Mouse (Mus musculus): Measurements from ENCODE around the gene Mitf.

- TF ChIP-seq EP300 (IDR thresholded peaks at IDR 0.05; ENCODE audit: low read depth), result no peak
- TF ChIP-seq CTCF (IDR thresholded peaks at IDR 0.05; ENCODE audit: low read depth), result no peak
These were observed 122.2 kb downstream of the Mitf start for GRCm38 (mm10) chr6:97929051-97929450.
